Mouse (Mus musculus): ENCODE measurements at regions not wholly inside any gene's neighbourhood (a gene's known extent, or its start where the extent isn't known, plus 50 kb on each side); places are given as distances from the start of the nearest gene placed in this dataset.

DNA sequence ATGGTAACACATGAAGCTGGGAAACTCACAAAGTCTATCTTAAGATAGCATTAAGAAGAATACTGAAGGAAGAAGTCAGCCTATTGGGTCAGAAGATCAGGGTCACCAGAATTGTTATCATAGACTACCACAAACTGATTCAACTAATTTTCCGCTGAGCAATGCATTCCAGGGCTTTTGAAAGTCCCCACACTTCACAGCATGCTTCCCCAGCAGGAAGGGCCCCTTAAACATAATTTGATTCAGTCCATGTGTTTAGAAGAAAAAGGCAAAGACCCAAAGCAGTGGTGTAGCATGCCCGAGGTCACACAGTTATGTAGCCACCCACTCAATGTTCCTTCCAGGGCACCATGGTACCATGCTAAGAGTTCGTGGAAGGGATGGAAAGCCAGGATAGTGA is 315.3 kb downstream of the Sorl1 start:
- no peak overlapping the region for H3K4me3 ChIP-seq (ENCODE audit: low read length)
- ATAC-seq (ENCODE audit: low read depth), result no peak
- 72% methylated on average over 3 of the region's 3 CpGs for WGBS
- H3K27ac ChIP-seq (ENCODE audit: low read length), result no peak overlapping the region
- peaks cover 14% of the 10 kb centered on the region; the same call in 1 of the 2 replicates for H3K4me1 ChIP-seq (replicated peaks; ENCODE audit: control insufficient read depth, insufficient read depth, low read length)
- no peaks in the 10 kb centered on the region for H3K27me3 ChIP-seq (ENCODE audit: control insufficient read depth, insufficient read depth, low read depth, low read length)
- no peak overlapping the region for H3K9ac ChIP-seq (ENCODE audit: low read length)
- H3K36me3 ChIP-seq (ENCODE audit: control insufficient read depth, insufficient read depth, low read length), result no peaks in the 10 kb centered on the region
- no peaks in the 10 kb centered on the region for H3K9me3 ChIP-seq (ENCODE audit: control insufficient read depth, low read length)
- no peak overlapping the region for H3K4me2 ChIP-seq (ENCODE audit: low read depth, low read length)

DNA sequence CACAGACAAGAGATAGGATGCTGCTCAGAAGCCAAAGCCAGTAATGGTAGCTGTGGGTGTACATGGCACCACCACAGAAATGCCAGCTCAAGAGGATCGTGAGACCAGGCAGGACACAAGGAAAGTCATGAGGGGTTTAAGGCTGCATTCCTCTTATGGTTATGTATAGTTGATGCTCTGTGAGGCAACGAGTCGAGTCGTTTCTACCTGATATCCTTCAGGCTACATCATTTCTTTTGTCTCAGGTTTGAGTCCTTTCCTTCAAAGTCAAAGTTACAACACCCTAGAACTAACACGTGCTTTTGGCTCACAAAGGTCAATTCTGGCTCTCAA is 317.8 kb downstream of the Sorl1 start:
- Histone ChIP-seq H3K27me3 (ENCODE audit: control insufficient read depth, insufficient read depth, low read depth, low read length) (no peaks in the 10 kb centered on the region), H3K27ac (ENCODE audit: low read length) (no peak overlapping the region), H3K4me3 (ENCODE audit: low read length) (no peak overlapping the region), H3K9ac (ENCODE audit: low read length) (no peak overlapping the region), H3K4me2 (ENCODE audit: low read depth, low read length) (no peak overlapping the region), H3K36me3 (ENCODE audit: control insufficient read depth, insufficient read depth, low read length) (no peaks in the 10 kb centered on the region), H3K9me3 (ENCODE audit: control insufficient read depth, low read length) (no peaks in the 10 kb centered on the region), H3K4me1 (replicated peaks; ENCODE audit: control insufficient read depth, insufficient read depth, low read length) (peaks cover 14% of the 10 kb centered on the region; the same call in 1 of the 2 replicates)
- ATAC-seq (ENCODE audit: low read depth), result no peak
- WGBS, result 74% methylated on average over 5 of the region's 5 CpGs

DNA sequence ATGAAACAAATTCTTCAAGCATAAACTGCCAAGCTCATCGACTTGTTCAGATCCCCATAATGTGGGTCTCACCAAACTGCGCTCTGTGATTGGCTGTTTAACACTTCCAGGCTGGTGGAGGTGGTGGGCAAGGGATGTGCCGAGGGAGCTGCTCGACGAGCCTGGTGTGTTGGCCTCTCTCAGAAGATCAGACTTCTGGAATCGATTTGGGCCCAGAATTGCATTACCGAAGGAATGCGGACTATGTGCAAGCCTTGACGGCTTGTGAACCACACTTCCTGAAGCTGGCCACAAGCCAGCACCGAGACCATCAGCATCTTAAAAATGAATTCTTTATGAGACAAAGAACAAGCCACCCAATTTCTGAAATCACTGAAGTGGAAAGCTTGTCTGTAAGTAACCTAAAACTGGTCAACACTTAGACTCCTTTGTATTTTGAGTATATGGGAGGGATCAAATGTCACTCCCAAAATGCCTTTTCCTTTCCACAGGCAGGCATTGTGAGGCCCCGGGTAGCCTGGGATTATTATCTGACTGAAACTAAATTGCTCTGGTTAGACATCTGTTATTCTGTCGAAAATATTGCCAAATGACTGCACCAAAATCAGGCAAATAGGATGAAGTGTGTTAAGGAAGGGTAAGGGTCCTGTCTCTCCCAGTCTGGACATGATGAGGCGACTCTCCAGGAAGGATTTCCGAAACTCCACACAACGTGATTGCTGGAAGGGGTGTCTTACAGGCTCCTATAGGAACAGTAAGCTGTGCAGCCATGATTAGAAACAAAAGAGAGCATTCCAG is 318.4 kb downstream of the Sorl1 start:
- Histone ChIP-seq H3K27ac (ENCODE audit: low read length) (no peak overlapping the region), H3K4me3 (ENCODE audit: low read length) (no peak overlapping the region), H3K4me1 (replicated peaks; ENCODE audit: control insufficient read depth, insufficient read depth, low read length) (peaks cover 14% of the 10 kb centered on the region; the same call in 1 of the 2 replicates), H3K27me3 (ENCODE audit: control insufficient read depth, insufficient read depth, low read depth, low read length) (no peaks in the 10 kb centered on the region), H3K36me3 (ENCODE audit: control insufficient read depth, insufficient read depth, low read length) (no peaks in the 10 kb centered on the region), H3K9ac (ENCODE audit: low read length) (no peak overlapping the region), H3K4me2 (ENCODE audit: low read depth, low read length) (no peak overlapping the region), H3K9me3 (ENCODE audit: control insufficient read depth, low read length) (no peaks in the 10 kb centered on the region)
- ATAC-seq (ENCODE audit: low read depth), result peak; percentile 38; the same call in 1 of the 2 replicates
- WGBS, result 32% methylated on average over 15 of the region's 15 CpGs

DNA sequence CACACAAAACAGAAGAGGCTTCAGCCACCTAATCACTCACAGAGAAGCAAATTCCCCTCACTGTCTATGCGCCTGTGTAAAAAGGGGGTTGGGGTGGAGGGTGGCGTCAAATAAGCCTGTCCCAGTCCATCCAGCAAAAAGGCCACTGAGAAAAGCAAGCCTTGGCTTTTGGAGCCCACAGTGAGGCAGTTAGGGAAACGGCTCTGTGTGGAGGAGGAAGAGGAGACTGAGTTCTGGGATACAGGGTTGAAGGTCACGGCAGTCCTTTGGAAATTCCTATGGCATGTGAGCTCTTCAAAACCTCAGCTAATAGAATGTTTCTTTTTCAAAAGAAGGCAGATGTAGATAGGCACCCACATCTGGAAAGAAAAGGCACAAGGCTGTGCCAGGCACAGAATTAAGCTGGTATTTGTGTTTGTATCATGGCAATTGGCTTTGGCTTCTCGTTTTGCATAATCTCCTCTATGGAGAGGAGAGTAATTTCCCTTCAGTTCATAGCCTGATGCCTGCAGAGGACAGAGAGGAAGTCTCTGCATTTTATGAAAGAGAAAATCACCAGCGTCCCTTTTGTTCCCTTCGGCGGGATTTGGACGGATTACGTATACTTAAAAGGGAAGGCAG is 319.3 kb downstream of the Sorl1 start:
- Histone ChIP-seq H3K4me1 (replicated peaks; ENCODE audit: control insufficient read depth, insufficient read depth, low read length) (peaks cover 14% of the 10 kb centered on the region; the same call in 1 of the 2 replicates), H3K27me3 (ENCODE audit: control insufficient read depth, insufficient read depth, low read depth, low read length) (no peaks in the 10 kb centered on the region), H3K9ac (ENCODE audit: low read length) (no peak overlapping the region), H3K9me3 (ENCODE audit: control insufficient read depth, low read length) (no peaks in the 10 kb centered on the region), H3K36me3 (ENCODE audit: control insufficient read depth, insufficient read depth, low read length) (no peaks in the 10 kb centered on the region), H3K27ac (ENCODE audit: low read length) (no peak overlapping the region), H3K4me3 (ENCODE audit: low read length) (no peak overlapping the region), H3K4me2 (ENCODE audit: low read depth, low read length) (no peak overlapping the region)
- WGBS, result 32% methylated on average over 10 of the region's 10 CpGs
- no peak for ATAC-seq (ENCODE audit: low read depth)

DNA sequence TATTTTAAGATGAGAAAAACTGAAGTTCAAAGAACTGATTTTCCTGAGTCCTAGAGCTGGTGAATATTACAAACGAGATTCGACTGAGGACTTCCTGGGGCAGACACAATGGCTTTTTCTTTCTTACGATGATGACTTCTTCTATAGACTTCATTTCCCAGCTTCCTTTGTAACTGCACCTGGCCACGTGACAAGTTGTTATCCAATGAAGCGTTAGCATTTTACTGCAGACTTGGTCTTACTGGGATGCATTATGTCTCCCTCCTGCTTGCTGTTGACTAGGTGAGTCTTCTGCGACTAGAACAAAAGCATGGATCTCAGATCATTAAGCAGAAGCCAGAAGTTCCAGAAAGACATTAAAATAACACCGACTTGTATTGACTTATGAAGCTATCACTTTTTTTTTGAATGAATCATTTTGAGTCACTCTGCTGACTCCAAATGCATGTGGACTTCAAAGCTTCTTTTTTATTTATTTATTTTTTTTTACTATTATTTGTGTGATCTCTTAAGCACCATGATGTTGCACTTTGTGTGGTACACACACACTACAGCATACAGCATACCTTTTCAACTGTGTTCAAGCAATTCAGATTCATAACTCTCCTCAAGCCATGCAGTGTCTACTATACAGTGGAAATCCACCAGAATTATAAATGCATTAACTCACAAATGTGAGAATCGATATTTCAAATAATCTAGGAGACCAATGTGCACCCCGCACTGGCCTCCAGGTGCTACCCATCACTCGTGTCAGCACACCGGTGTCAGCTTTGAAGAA is 320.2 kb downstream of the Sorl1 start:
- no peaks in the 10 kb centered on the region for H3K36me3 ChIP-seq (ENCODE audit: control insufficient read depth, insufficient read depth, low read length)
- H3K4me3 ChIP-seq (ENCODE audit: low read length), result no peak overlapping the region
- no peaks in the 10 kb centered on the region for H3K9me3 ChIP-seq (ENCODE audit: control insufficient read depth, low read length)
- 51% methylated on average over 11 of the region's 11 CpGs for WGBS
- H3K9ac ChIP-seq (ENCODE audit: low read length), result no peak overlapping the region
- no peak overlapping the region for H3K27ac ChIP-seq (ENCODE audit: low read length)
- H3K4me2 ChIP-seq (ENCODE audit: low read depth, low read length), result no peak overlapping the region
- ATAC-seq (ENCODE audit: low read depth), result no peak
- peaks cover 14% of the 10 kb centered on the region; the same call in 1 of the 2 replicates for H3K4me1 ChIP-seq (replicated peaks; ENCODE audit: control insufficient read depth, insufficient read depth, low read length)
- H3K27me3 ChIP-seq (ENCODE audit: control insufficient read depth, insufficient read depth, low read depth, low read length), result no peaks in the 10 kb centered on the region

- ATAC-seq (ENCODE audit: low read depth), result no peak
- H3K4me3 ChIP-seq (ENCODE audit: low read length), result no peak overlapping the region
- no peaks in the 10 kb centered on the region for H3K9me3 ChIP-seq (ENCODE audit: control insufficient read depth, low read length)
- H3K4me2 ChIP-seq (ENCODE audit: low read depth, low read length), result no peak overlapping the region
- H3K27ac ChIP-seq (ENCODE audit: low read length), result no peak overlapping the region
- peaks cover 14% of the 10 kb centered on the region; the same call in 1 of the 2 replicates for H3K4me1 ChIP-seq (replicated peaks; ENCODE audit: control insufficient read depth, insufficient read depth, low read length)
- no peaks in the 10 kb centered on the region for H3K27me3 ChIP-seq (ENCODE audit: control insufficient read depth, insufficient read depth, low read depth, low read length)
- no peaks in the 10 kb centered on the region for H3K36me3 ChIP-seq (ENCODE audit: control insufficient read depth, insufficient read depth, low read length)
- WGBS, result 52% methylated on average over 4 of the region's 4 CpGs
- no peak overlapping the region for H3K9ac ChIP-seq (ENCODE audit: low read length)
These were observed 322.7 kb downstream of the Sorl1 start for GRCm38 (mm10) chr9:41801376-41801775.

DNA sequence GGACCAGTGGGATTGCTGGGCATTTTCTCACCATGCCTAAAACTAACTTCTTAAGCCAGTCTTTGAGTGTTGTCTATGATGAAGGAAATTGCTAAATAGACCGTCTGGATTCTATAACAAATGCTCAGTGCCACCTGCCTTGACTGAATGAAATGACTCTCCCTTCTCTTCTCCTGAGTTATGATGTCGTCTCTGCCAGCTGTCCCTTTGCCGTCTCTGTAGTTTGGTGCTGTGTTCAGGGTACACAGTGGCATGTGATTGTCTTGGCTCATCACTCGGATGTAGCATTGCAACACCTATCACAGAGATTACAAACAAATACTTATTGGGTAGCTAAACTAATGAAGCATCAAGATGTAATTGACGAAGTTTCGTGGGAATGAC is 331.3 kb downstream of the Sorl1 start:
- H3K36me3 ChIP-seq (ENCODE audit: control insufficient read depth, insufficient read depth, low read length), result no peaks in the 10 kb centered on the region
- no peaks in the 10 kb centered on the region for H3K9me3 ChIP-seq (ENCODE audit: control insufficient read depth, low read length)
- no peaks in the 10 kb centered on the region for H3K4me1 ChIP-seq (replicated peaks; ENCODE audit: control insufficient read depth, insufficient read depth, low read length)
- peaks cover 3% of the 10 kb centered on the region for H3K27me3 ChIP-seq (ENCODE audit: control insufficient read depth, insufficient read depth, low read depth, low read length)
- 71% methylated on average over 6 of the region's 6 CpGs for whole genome bisulfite sequencing
- no peak for ATAC-seq (ENCODE audit: low read depth)
- no peak overlapping the region for H3K9ac ChIP-seq (ENCODE audit: low read length)
- no peak overlapping the region for H3K4me3 ChIP-seq (ENCODE audit: low read length)
- no peak overlapping the region for H3K4me2 ChIP-seq (ENCODE audit: low read depth, low read length)
- no peak overlapping the region for H3K27ac ChIP-seq (ENCODE audit: low read length)

- H3K4me3 ChIP-seq (ENCODE audit: low read length), result no peak overlapping the region
- H3K9me3 ChIP-seq (ENCODE audit: control insufficient read depth, low read length), result no peaks in the 10 kb centered on the region
- H3K27me3 ChIP-seq (ENCODE audit: control insufficient read depth, insufficient read depth, low read depth, low read length), result peaks cover 3% of the 10 kb centered on the region
- no peak overlapping the region for H3K4me2 ChIP-seq (ENCODE audit: low read depth, low read length)
- no peak for ATAC-seq (ENCODE audit: low read depth)
- no peaks in the 10 kb centered on the region for H3K36me3 ChIP-seq (ENCODE audit: control insufficient read depth, insufficient read depth, low read length)
- H3K27ac ChIP-seq (ENCODE audit: low read length), result no peak overlapping the region
- H3K4me1 ChIP-seq (replicated peaks; ENCODE audit: control insufficient read depth, insufficient read depth, low read length), result no peaks in the 10 kb centered on the region
- H3K9ac ChIP-seq (ENCODE audit: low read length), result no peak overlapping the region
- 59% methylated on average over 4 of the region's 4 CpGs for WGBS
These were observed 331.8 kb downstream of the Sorl1 start for GRCm38 (mm10) chr9:41792173-41792829.
